Mouse (Mus musculus): Measurements from ENCODE around the gene Hoxc9. TPM values are rescaled to one million over a fixed set of nuclear protein-coding genes. Genes with fewer than 3 reads are reported as not detected.

Hoxc9 gene
- polyA plus RNA-seq, 1 experiment from 2014 or later: not detected

DNA sequence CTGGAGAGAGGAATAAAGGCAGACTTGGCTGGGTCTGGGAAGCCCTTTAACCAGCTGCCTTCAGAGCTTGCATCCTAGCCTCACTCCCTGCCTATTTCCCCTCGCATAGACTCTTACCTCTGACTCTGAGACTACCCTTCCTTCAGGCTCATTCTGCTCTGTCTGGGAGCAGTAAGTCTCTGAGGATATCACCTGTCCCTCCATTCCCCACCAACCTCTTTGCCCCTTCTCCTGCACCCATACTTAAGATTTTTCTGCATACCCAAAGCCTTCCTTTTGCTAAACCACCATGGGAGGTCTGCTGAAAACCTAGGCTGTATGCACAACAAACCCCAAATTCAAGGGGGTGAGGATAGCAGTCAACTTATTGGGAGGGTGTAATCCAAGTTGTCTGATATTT lies 3.7 kb downstream of the Hoxc9 start:
- Histone ChIP-seq H3K36me3 (no peaks in the 10 kb centered on the region), H3K4me1 (peaks cover 13% of the 10 kb centered on the region), H3K9me3 (no peaks in the 10 kb centered on the region), H3K27me3 (replicated peaks) (peaks cover 100% of the 10 kb centered on the region), H3K4me2 (no peak overlapping the region), H3K27ac (replicated peaks) (no peak overlapping the region), H3K9ac (no peak overlapping the region), H3K4me3 (no peak overlapping the region)
- WGBS: 0% methylated on average over 1 of the region's 1 CpGs
- no peak for ATAC-seq (ENCODE audit: extremely low read depth, insufficient number of reproducible peaks, low FRiP score, low TSS enrichment)

DNA sequence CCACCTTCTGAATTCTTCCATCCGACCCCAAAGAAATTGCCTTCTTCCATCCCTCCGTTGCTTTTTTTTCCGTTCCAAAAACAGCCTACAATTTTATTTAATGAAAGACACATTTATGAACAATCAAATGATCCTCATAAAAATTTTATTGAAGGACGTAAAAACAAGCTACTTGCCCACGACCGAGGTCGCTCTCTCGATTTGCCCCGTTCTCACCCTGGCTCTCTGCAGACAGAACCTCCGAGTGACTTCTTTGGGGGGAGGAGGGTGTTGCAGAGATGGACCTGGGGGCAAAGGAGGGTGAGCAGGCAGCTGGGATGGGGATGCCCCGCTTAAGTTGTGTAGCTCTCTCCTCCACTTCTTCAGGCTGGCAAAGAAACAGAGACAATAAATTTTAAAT lies 4.1 kb downstream of the Hoxc9 start:
- Histone ChIP-seq H3K36me3 (no peaks in the 10 kb centered on the region), H3K4me2 (no peak overlapping the region), H3K27me3 (replicated peaks) (peaks cover 100% of the 10 kb centered on the region), H3K9ac (no peak overlapping the region), H3K4me3 (no peak overlapping the region), H3K9me3 (no peaks in the 10 kb centered on the region), H3K4me1 (peaks cover 13% of the 10 kb centered on the region), H3K27ac (replicated peaks) (no peak overlapping the region)
- 4% methylated on average over 11 of the region's 11 CpGs for WGBS
- no peak for ATAC-seq (ENCODE audit: extremely low read depth, insufficient number of reproducible peaks, low FRiP score, low TSS enrichment)

DNA sequence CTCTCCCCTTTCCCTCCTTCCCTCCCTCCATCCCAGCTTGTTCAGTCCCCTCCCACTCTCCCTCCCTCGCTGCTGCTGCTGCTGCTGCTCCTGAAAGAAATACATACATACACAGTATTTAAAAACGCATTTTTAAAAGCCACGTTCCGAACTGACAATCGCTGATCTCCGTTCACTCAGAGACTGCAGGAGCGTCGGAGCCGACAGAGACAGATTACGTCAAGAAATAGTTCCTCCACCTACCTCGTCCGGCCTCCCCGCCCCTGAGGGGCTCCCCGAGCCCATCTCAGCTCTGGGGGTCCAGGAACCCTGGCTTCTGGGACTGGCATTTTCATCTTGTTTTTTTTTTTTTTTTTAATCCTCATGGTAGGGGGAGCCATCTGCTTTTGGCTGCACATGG lies 4.7 kb downstream of the Hoxc9 start:
- Histone ChIP-seq H3K9me3 (no peaks in the 10 kb centered on the region), H3K4me1 (peaks cover 13% of the 10 kb centered on the region), H3K9ac (no peak overlapping the region), H3K4me2 (peak overlapping the region; percentile 62), H3K4me3 (peak overlapping the region; percentile 42), H3K27ac (replicated peaks) (no peak overlapping the region), H3K36me3 (no peaks in the 10 kb centered on the region), H3K27me3 (replicated peaks) (peaks cover 100% of the 10 kb centered on the region)
- ATAC-seq (ENCODE audit: extremely low read depth, insufficient number of reproducible peaks, low FRiP score, low TSS enrichment): no peak
- WGBS: 0% methylated on average over 14 of the region's 14 CpGs

DNA sequence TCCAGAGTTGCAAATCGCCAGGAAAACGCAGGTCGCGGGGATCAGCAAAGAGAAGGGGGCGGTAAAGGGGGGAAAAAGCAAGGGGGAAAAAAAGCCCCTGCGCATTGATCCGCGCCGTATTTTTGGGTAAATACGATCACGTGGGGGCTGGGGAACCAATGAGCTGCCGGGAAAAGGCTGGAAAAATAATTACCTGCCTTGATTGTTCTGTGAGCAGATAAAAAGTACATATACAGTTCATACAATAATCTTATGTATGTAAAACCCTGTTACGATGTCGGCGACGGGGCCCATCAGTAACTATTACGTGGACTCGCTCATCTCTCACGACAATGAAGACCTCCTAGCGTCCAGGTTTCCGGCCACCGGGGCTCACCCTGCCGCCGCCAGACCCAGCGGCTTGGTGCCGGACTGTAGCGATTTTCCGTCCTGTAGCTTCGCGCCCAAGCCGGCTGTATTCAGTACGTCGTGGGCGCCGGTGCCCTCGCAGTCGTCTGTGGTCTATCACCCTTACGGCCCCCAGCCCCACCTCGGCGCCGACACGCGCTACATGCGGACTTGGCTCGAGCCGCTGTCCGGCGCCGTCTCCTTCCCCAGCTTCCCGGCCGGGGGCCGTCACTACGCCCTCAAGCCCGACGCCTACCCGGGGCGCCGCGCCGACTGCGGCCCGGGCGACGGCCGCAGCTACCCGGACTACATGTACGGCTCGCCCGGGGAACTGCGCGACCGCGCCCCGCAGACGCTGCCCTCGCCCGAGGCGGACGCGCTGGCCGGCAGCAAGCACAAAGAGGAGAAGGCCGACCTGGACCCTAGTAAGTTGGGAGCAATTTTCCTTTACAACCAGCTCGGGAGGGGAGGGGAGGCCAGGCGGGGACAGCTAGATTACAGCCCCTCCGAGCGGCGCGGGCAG lies 5.4 kb downstream of the Hoxc9 start:
- H3K27ac ChIP-seq (replicated peaks): no peak overlapping the region
- H3K4me3 ChIP-seq: peak overlapping the region; percentile 42
- H3K9ac ChIP-seq: no peak overlapping the region
- under 1% methylated on average over 88 of the region's 88 CpGs for WGBS
- ATAC-seq (ENCODE audit: extremely low read depth, insufficient number of reproducible peaks, low FRiP score, low TSS enrichment): no peak
- H3K9me3 ChIP-seq: no peaks in the 10 kb centered on the region
- H3K4me2 ChIP-seq: peak overlapping the region; percentile 62
- H3K27me3 ChIP-seq (replicated peaks): peaks cover 100% of the 10 kb centered on the region
- H3K36me3 ChIP-seq: no peaks in the 10 kb centered on the region
- peaks cover 13% of the 10 kb centered on the region for H3K4me1 ChIP-seq

DNA sequence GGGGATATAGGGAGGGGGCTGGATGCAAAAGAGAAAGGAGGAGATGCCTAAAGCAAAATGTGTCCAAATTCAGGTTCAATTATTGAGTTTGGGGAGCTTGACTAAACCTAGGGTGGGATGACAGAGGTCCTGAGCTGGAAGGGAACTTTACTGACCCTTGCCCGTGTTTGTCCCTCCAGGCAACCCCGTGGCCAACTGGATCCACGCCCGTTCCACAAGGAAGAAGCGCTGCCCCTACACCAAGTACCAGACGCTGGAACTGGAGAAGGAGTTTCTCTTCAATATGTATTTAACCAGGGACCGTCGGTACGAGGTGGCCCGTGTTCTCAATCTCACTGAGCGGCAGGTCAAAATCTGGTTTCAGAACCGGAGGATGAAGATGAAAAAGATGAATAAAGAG lies 7.5 kb downstream of the Hoxc9 start:
- H3K4me2 ChIP-seq: no peak overlapping the region
- 1% methylated on average over 12 of the region's 12 CpGs for WGBS
- no peak for ATAC-seq (ENCODE audit: extremely low read depth, insufficient number of reproducible peaks, low FRiP score, low TSS enrichment)

DNA sequence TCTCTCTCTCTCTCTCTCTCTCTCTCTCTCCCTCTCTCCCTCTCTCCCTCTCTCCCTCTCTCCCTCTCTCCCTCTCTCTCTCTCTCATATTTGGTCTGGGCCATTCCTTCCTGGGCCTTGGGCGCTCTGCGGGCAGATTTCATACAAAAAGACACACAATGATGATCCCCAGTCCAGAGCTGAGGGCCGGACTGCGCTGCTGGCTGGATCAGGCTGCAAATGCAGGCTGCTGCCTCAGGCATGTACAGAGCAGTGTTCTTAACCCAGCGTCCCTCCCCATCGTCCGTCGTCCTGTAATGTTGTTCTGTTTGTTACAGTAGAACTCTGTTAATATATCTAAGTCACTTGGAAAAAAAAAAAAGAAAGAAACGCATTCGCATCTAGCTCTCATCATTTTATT lies 8.3 kb downstream of the Hoxc9 start:
- Histone ChIP-seq H3K4me3 (no peak overlapping the region), H3K9me3 (no peaks in the 10 kb centered on the region), H3K9ac (no peak overlapping the region), H3K4me2 (no peak overlapping the region), H3K27me3 (replicated peaks) (peaks cover 100% of the 10 kb centered on the region), H3K36me3 (no peaks in the 10 kb centered on the region), H3K27ac (replicated peaks) (no peak overlapping the region), H3K4me1 (peaks cover 8% of the 10 kb centered on the region)
- 2% methylated on average over 10 of the region's 10 CpGs for WGBS
- no peak for ATAC-seq (ENCODE audit: extremely low read depth, insufficient number of reproducible peaks, low FRiP score, low TSS enrichment)

More for the DNA sequence above, 7.5 kb downstream of the Hoxc9 start:
- Histone ChIP-seq H3K4me3 (no peak overlapping the region), H3K4me1 (peaks cover 8% of the 10 kb centered on the region), H3K27ac (replicated peaks) (no peak overlapping the region), H3K27me3 (replicated peaks) (peaks cover 100% of the 10 kb centered on the region), H3K9me3 (no peaks in the 10 kb centered on the region), H3K36me3 (no peaks in the 10 kb centered on the region), H3K9ac (no peak overlapping the region)

DNA sequence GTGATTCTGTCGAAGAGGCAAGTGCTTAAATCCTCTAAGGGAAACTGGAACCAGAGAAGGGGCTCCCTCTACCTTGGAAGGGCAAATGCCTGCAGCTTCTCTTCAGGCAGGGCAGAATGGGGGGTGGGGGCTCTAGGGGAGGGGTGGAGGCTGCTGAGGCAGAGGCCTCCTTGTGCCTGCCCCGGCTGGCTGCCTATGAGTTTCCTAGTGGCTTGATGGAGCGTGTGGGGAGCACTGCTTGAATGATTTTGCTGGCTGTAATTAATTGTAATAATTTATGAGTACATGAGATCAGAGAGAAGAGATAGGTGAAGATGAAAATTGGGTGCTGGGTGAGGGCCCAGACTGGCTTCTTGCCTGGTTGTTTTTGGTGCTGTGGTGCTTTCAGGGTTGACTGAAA lies 8.7 kb downstream of the Hoxc9 start:
- H3K27me3 ChIP-seq (replicated peaks): peaks cover 100% of the 10 kb centered on the region
- ATAC-seq (ENCODE audit: extremely low read depth, insufficient number of reproducible peaks, low FRiP score, low TSS enrichment): no peak
- peaks cover 8% of the 10 kb centered on the region for H3K4me1 ChIP-seq
- H3K9ac ChIP-seq: no peak overlapping the region
- H3K4me2 ChIP-seq: no peak overlapping the region
- WGBS: 7% methylated on average over 3 of the region's 3 CpGs
- H3K27ac ChIP-seq (replicated peaks): no peak overlapping the region
- H3K36me3 ChIP-seq: no peaks in the 10 kb centered on the region
- no peak overlapping the region for H3K4me3 ChIP-seq
- H3K9me3 ChIP-seq: no peaks in the 10 kb centered on the region

DNA sequence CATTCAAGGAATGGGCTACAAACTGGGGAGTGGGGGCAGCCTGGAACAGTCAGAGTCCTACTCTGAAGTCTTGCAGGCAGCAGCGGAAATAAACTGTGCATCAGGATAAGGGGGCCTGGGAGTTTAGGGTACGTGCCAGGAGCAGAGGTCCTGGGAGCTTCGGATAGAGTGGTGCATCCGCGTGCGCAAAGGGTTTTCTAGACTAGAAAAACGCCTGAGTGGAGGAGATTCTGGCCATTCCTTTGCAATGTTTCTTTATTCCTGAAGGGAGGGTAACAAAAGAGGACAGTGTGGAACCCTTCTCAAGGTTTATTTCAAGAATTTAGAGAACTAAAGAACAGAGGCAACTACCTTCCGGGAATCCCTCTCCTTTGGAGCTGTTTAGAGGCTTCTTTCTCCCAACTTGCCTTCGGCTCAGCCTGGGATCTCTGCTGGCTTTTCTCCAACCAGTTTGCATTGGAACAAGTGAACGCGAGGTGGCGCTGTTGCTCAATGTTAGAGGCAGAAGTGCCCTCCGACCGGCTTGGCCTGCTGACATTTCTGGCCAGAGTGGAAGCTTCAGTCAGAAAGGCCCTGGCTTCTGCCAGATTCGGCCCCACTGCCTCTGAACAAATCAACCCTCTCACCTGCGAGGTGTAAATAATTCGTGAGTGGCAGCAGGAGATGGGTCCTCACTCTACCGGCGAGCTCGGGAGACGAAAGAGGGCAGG lies 11.0 kb downstream of the Hoxc9 start:
- Histone ChIP-seq H3K9me3 (no peaks in the 10 kb centered on the region), H3K36me3 (no peaks in the 10 kb centered on the region), H3K4me1 (peaks cover 5% of the 10 kb centered on the region; the same call in 1 of the 2 replicates), H3K4me3 (no peak overlapping the region), H3K27me3 (replicated peaks) (peaks cover 100% of the 10 kb centered on the region), H3K9ac (no peak overlapping the region), H3K4me2 (no peak overlapping the region), H3K27ac (replicated peaks) (no peak overlapping the region)
- no peak for ATAC-seq (ENCODE audit: extremely low read depth, insufficient number of reproducible peaks, low FRiP score, low TSS enrichment)
- 3% methylated on average over 21 of the region's 21 CpGs for WGBS

DNA sequence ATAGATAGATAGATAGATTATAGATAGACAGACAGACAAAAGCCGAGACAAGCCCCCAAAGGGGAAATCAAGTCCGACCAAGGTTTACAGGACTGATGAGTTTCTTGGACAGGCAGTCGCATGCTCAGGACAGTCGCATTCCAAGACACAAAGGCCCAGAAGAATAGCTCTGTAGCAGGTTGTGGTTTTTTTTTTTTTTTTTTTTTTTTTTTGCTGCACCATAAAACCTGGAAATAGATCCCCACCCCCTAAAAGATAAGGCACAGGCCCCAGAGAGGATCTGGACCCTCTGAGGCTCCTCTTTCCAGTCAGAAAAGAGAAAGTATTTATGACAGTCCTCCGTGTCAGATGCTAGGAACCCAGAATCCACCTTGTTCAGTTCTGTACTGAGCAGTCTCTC lies 11.8 kb downstream of the Hoxc9 start:
- 16% methylated on average over 5 of the region's 5 CpGs for WGBS
- Histone ChIP-seq H3K4me3 (no peak overlapping the region), H3K9ac (no peak overlapping the region), H3K4me2 (no peak overlapping the region), H3K27me3 (replicated peaks) (peaks cover 100% of the 10 kb centered on the region), H3K27ac (replicated peaks) (no peak overlapping the region), H3K9me3 (no peaks in the 10 kb centered on the region), H3K36me3 (no peaks in the 10 kb centered on the region), H3K4me1 (peaks cover 5% of the 10 kb centered on the region; the same call in 1 of the 2 replicates)
- ATAC-seq (ENCODE audit: extremely low read depth, insufficient number of reproducible peaks, low FRiP score, low TSS enrichment): no peak

DNA sequence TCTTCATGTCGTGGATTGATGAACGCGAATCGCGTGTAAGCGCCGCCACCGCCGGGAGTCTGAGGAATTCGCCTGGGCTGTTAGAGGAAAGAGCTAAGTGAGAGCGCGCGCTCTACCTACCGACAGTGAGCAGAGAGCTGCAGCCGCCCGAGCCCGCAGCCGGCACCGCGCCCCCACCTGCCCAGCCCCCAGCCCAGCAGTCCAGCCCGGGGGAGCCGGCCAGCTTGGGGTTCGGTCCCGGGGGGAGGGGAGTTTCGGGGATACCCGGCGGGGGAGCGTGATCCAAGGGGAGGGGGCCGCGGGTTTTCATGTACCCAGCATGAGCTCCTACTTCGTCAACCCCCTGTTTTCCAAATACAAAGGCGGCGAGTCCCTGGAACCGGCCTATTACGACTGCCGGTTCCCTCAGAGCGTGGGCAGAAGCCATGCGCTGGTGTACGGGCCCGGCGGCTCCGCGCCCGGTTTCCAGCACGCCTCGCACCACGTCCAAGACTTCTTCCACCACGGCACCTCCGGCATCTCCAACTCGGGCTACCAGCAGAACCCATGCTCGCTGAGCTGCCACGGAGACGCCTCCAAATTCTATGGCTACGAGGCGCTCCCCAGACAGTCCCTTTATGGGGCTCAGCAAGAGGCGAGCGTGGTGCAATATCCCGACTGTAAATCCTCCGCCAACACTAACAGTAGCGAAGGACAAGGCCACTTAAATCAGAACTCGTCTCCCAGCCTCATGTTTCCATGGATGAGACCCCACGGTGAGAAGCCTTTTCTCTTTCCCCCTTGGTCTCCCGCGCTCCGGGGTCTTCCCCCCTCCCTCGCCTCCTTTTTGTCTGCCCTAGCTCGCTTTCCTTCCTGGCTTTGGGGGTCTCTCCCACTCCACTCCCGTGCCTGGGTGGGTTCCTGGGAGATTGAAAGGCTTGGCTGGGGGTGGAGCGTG lies 14.5 kb downstream of the Hoxc9 start, which contains the start of gene Hoxc8:
Gene Hoxc8, plus strand, starts transcription at position 147 of the 937 bp plus-strand sequence.
- no peaks in the 10 kb centered on the region for H3K9me3 ChIP-seq
- H3K9ac ChIP-seq: no peak within 1 kb of the TSS
- peak within 1 kb of the TSS; percentile 24 for H3K4me3 ChIP-seq
- H3K27me3 ChIP-seq (replicated peaks): peaks cover 99% of the 10 kb centered on the region
- ATAC-seq (ENCODE audit: extremely low read depth, insufficient number of reproducible peaks, low FRiP score, low TSS enrichment): no peak
- 2% methylated on average over 69 of the region's 69 CpGs for WGBS
- peak within 1 kb of the TSS; percentile 40 for H3K4me2 ChIP-seq
- no peak within 1 kb of the TSS for H3K27ac ChIP-seq (replicated peaks)
- H3K4me1 ChIP-seq: peaks cover 5% of the 10 kb centered on the region; the same call in 1 of the 2 replicates
- H3K36me3 ChIP-seq: no peaks in the 10 kb centered on the region

DNA sequence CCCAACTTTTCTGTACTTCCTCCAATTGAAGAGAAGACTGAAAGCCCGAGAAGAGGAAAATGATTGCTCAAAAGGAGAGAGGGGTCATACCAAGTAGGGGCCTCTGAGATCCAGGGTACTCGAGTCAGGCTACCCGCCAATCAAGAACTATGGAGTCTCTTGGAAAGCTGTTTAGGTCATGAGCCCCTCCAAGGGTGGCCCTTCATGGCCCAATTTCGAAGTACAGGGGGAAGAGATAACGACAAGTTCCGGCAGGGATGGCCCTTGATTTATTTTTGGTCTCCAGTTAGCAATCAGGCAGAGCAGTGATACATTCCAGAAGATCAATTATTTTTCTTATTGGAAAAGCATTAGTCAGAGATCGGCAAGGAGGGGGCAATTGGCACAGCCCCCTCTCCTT lies 15.5 kb downstream of the Hoxc9 start:
- H3K27ac ChIP-seq (replicated peaks): no peak overlapping the region

More for the DNA sequence above, 15.5 kb downstream of the Hoxc9 start:
- Histone ChIP-seq H3K9me3 (no peaks in the 10 kb centered on the region), H3K27me3 (replicated peaks) (peaks cover 99% of the 10 kb centered on the region), H3K4me2 (no peak overlapping the region), H3K36me3 (no peaks in the 10 kb centered on the region), H3K9ac (no peak overlapping the region), H3K4me1 (peaks cover 5% of the 10 kb centered on the region; the same call in 1 of the 2 replicates), H3K4me3 (no peak overlapping the region)
- WGBS: 3% methylated on average over 7 of the region's 7 CpGs
- no peak for ATAC-seq (ENCODE audit: extremely low read depth, insufficient number of reproducible peaks, low FRiP score, low TSS enrichment)
